ENCODE assay signal across 8 mouse cellular contexts in the genomic region with DNA sequence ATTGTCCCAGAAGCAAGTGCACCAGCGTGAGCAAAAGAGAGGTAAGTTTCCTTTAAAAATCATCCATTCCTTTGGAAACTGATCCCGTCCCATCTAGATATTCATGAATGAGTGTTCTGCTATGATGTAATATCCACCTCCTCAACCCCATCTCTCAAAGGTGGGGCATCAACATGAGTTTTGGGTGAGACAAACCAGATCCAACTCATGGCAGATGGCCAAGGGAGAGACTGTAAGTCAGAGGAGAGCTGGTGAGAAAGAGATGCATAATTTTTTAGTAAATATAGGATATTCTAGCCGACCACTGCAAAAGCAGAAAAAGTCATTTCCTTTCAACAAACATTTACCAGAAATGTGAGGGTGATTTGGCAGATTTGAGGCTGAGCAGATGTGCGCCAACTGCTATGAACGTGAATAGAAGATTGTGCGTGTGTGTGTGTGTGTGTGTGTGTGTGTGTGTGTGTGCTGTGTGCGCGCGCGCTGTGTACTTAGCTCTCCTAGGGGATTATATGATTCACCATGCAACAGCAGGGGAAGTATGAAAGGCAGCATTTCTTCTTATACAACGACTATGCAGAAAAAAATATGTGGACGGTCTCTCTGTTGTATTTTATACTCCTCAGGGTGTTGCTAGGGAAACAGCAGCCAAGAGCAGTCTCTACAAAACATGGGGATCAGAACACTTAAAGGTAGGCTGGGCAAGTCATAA. TPM values are rescaled to one million over a fixed set of nuclear protein-coding genes. Genes with fewer than 3 reads are reported as not detected.
DNase-seq lines count a peak whose midpoint lies in the region; ATAC-seq and TF ChIP-seq lines count a peak whose summit lies in the region.

No protein-coding gene starts in this region.

- H3K4me2 ChIP-seq in liver, embryonic 11.5 days, result no peak overlapping the region
- no peak overlapping the region for H3K4me2 ChIP-seq in liver, postnatal 0 days (ENCODE audit: low read depth, low read length)
- no peak overlapping the region for H3K4me2 ChIP-seq in forebrain, postnatal 0 days (ENCODE audit: low read depth)

- no peak for TF ChIP-seq CTCF in liver, postnatal 0 days (IDR thresholded peaks at IDR 0.05; ENCODE audit: low read depth)
- TF ChIP-seq CTCF in forebrain, postnatal 0 days (IDR thresholded peaks at IDR 0.05; ENCODE audit: low read depth), result no peak

- H3K4me3 ChIP-seq in liver, embryonic 11.5 days (ENCODE audit: low read depth, low read length), result no peak overlapping the region
- H3K4me3 ChIP-seq in liver, postnatal 0 days (ENCODE audit: low read depth, low read length), result no peak overlapping the region
- H3K4me3 ChIP-seq in forebrain, postnatal 0 days (ENCODE audit: low read depth, low read length), result no peak overlapping the region

- peak; percentile 39; the same call in 1 of the 2 replicates for ATAC-seq in liver, embryonic 11.5 days (replicated peaks; ENCODE audit: low FRiP score)
- ATAC-seq in liver, postnatal 0 days, result no peak
- ATAC-seq in forebrain, postnatal 0 days, result peak; percentile 88
- ATAC-seq in erythroblast, adult 5-6 weeks (replicated peaks; ENCODE audit: low FRiP score, poor library complexity, severe bottlenecking), result no peak

- TF ChIP-seq EP300 in liver, postnatal 0 days (IDR thresholded peaks at IDR 0.05; ENCODE audit: low read depth), result no peak

- H3K27me3 ChIP-seq in liver, embryonic 11.5 days (replicated peaks; ENCODE audit: control insufficient read depth, insufficient read depth, low read length), result no peaks in the 10 kb centered on the region
- no peaks in the 10 kb centered on the region for H3K27me3 ChIP-seq in liver, postnatal 0 days (ENCODE audit: insufficient read depth, low read length)
- H3K27me3 ChIP-seq in forebrain, postnatal 0 days (ENCODE audit: insufficient read depth, low read length), result no peaks in the 10 kb centered on the region

- no peak for DNase-seq in liver, embryonic 11.5 days (ENCODE audit: low spot score)
- no peak for DNase-seq in liver, postnatal 0 days
- peak; percentile 67 for DNase-seq in forebrain, postnatal 0 days
- peak; percentile 33 to 66 for DNase-seq in layer of hippocampus, postnatal 14 days (ENCODE audit: low spot score in 2 of 2)
- DNase-seq in right cerebral cortex, postnatal 25 days, result peak; percentile 22
- no peak for DNase-seq in cerebellum, adult 11-12 months
- no peak for DNase-seq in embryo, embryonic 10 days (ENCODE audit: low spot score)

- no peaks in the 10 kb centered on the region for H3K9me3 ChIP-seq in liver, embryonic 11.5 days (ENCODE audit: control insufficient read depth, low read length)
- H3K9me3 ChIP-seq in liver, postnatal 0 days (ENCODE audit: low read length), result no peaks in the 10 kb centered on the region
- no peaks in the 10 kb centered on the region for H3K9me3 ChIP-seq in forebrain, postnatal 0 days (ENCODE audit: low read length)

- H3K27ac ChIP-seq in liver, embryonic 11.5 days (ENCODE audit: low read depth, low read length), result no peak overlapping the region
- H3K27ac ChIP-seq in liver, postnatal 0 days (ENCODE audit: low read depth), result no peak overlapping the region
- no peak overlapping the region; the same call in 1 of the 2 replicates for H3K27ac ChIP-seq in forebrain, postnatal 0 days (ENCODE audit: low read depth, low read length)

- no peaks in the 10 kb centered on the region for H3K36me3 ChIP-seq in liver, embryonic 11.5 days (ENCODE audit: control insufficient read depth, insufficient read depth, low read length)
- no peaks in the 10 kb centered on the region for H3K36me3 ChIP-seq in liver, postnatal 0 days (replicated peaks; ENCODE audit: insufficient read depth, low read length)
- no peaks in the 10 kb centered on the region for H3K36me3 ChIP-seq in forebrain, postnatal 0 days (ENCODE audit: insufficient read depth)

- WGBS in liver, embryonic 11.5 days, result 67% methylated on average over 12 of the region's 12 CpGs
- WGBS in liver, postnatal 0 days (ENCODE audit: insufficient replicate concordance), result 60% methylated on average over 12 of the region's 12 CpGs
- 48% methylated on average over 12 of the region's 12 CpGs for WGBS in forebrain, postnatal 0 days

- no peaks in the 10 kb centered on the region for H3K4me1 ChIP-seq in liver, embryonic 11.5 days (replicated peaks; ENCODE audit: control insufficient read depth, insufficient read depth, low read length)
- H3K4me1 ChIP-seq in liver, postnatal 0 days (ENCODE audit: insufficient read depth), result no peaks in the 10 kb centered on the region
- H3K4me1 ChIP-seq in forebrain, postnatal 0 days (ENCODE audit: insufficient read depth), result no peaks in the 10 kb centered on the region

- H3K9ac ChIP-seq in liver, embryonic 11.5 days (ENCODE audit: low read depth, low read length), result no peak overlapping the region
- H3K9ac ChIP-seq in liver, postnatal 0 days (replicated peaks), result no peak overlapping the region
- H3K9ac ChIP-seq in forebrain, postnatal 0 days, result no peak overlapping the region

RNA-seq across cellular contexts. Expression of gene Ctsc, which starts 42.9 kb away (rescaled TPM):
- polyA plus RNA-seq in liver, embryonic 11.5 days (2014; fragmentation: Nextera tagmentation; extraction: Ambion mirVana), result 63.9 and 67.3 TPM in 2 replicates
- polyA plus RNA-seq in liver, postnatal 0 days (2015; fragmentation: Nextera tagmentation; extraction: Ambion mirVana), result 63.9 and 66.5 TPM in 2 replicates
- total RNA-seq in forebrain, postnatal 0 days (2014; rRNA removed), result 8.8 and 12.8 TPM in 2 replicates
- polyA plus RNA-seq in forebrain, postnatal 0 days (2015; fragmentation: Nextera tagmentation; extraction: Ambion mirVana), result 13.6 and 16.1 TPM in 2 replicates
- total RNA-seq in layer of hippocampus, postnatal 14 days (2021), result 10 to 100 TPM; 13.0 to 19.2 TPM
- total RNA-seq in erythroblast, adult 5-6 weeks (2015; ENCODE audit: low replicate concordance), result 45.5 and 70.2 TPM in 2 replicates
- total RNA-seq in erythroblast, adult 5-6 weeks (2017; ENCODE audit: low replicate concordance), result 44.0 and 65.4 TPM in 2 replicates

Comparison
In these comparisons a context has a peak if more than half of its experiments do, and no peak if none do; other contexts are left out.
1. ATAC-seq: peak in liver, embryonic 11.5 days (single experiment) and forebrain, postnatal 0 days (single experiment); none in liver, postnatal 0 days (single experiment) and erythroblast, adult 5-6 weeks (single experiment).
2. DNase-seq: peak in forebrain, postnatal 0 days (single experiment), layer of hippocampus, postnatal 14 days (2 of 2) and right cerebral cortex, postnatal 25 days (single experiment); none in liver, embryonic 11.5 days (single experiment), liver, postnatal 0 days (single experiment), cerebellum, adult 11-12 months (single experiment) and embryo, embryonic 10 days (single experiment).